Mouse (Mus musculus): ENCODE measurements around the gene Dlg1.
A peak's percentile ranks its signal among the peaks of the same experiment; 100 is the strongest.

Gene Dlg1

DNA sequence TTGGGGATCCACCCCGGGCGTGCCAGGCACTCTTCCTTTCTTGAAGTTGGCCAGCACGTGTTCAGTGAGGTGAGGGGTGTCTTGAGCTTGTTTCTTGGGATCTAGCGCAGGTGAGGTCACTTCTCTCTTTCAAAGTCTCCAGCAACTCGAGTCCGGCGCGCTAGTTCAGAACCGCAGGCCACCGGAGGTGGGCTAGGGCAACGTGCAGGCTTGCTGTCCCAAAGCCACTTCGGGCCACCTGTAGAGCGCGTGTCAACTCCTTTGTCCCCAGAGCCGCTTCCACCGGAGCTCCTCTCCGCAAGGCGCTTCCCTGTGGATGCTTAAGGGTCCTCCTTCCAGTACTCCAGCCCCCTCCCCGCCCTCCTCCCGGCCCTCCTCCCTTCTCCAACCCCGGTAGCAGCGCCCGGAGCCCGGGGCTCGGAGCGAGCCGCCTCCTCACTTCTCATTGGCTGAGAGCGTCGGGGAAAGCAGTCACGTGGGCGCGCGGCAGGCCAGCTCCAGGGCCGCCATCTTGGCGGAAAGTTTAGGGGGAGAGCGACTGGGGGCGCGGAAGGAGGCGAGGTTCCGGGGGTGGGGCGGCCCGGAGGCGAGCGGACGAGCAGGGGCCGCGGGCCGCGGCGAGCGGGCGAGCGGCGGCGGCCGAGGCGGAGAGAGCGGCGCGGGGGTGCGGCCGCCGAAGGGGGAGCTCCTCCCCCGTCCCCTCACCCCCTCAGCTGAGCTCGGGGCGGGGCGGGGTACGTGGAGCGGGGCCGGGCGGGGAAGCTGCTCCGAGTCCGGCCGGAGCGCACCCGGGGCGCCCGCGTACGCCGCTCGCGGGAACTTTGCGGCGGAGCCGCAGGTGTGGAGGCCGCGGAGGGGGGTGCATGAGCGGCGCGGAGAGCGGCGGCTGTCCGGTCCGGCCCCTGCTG lies at the start of gene Dlg1:
Gene Dlg1, plus strand, starts transcription at position 65 of the 908 bp plus-strand sequence.
- peak; percentile 86 for DNase-seq

DNA sequence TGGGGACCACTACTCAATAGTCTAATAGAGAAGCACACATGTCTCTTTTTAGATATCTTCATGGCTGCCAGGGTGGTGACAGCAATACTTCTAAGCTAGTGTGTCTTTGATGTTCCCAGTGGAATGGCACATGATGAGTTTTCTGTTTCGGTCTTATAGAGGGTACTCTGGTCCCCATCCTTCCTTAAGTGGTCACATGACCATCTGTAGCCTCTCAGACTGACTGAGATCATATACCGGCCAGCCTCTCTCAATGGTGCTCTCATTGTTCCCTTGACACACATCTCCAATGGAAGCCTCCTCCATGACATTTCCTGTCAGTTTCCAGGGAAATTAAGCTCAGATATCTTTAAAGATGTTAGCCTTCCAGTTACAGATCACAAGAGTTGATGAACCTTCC lies 46.9 kb upstream of the Dlg1 start:
- no peak for DNase-seq

DNA sequence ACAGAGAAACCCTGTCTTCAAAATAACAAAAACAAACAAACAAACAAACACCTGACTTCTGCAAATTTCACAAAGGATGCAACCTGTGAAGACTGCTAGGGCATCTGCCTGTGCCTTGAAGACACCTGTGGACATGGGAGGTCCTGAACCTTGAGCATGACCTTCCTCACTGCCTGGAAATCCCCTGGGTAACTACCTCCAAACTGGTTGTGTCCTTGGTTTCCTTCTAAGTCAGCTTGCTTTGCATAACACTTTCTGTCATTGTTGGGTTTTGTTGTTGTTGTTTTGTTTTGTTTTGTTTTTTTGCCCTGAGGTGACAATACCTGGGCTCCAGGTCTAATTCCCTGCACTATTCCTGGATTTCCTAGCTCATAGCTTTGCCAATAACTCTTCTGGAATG lies 46.1 kb upstream of the Dlg1 start:
- DNase-seq = no peak

DNA sequence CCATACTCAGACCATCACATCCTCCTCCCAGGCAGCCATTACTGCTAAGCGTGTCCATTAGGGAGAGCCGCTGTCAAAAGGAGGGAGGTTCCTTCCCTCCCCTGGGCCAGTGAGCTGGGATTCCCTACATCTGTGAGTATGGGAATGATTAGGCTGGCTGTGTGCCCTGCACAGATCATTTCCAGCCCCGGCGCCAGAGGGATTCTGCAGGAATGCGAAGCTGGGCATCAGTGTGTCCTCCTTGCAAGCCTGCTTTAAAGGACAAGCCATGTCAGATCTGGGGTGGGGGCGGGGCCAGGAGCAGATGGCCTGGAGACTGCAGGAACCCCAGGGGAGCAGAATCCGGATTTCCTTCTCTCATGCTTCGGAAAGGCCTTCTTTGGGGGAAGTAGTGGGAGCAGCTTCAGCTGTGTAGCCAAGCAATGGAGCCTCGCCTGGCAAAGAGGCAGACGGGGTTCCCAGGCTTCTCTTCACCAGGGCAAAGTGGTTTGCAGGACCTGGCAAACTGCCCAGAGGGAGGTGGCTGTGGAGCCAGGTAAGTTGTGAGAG lies 45.3 kb upstream of the Dlg1 start:
- DNase-seq = peak; percentile 39

DNA sequence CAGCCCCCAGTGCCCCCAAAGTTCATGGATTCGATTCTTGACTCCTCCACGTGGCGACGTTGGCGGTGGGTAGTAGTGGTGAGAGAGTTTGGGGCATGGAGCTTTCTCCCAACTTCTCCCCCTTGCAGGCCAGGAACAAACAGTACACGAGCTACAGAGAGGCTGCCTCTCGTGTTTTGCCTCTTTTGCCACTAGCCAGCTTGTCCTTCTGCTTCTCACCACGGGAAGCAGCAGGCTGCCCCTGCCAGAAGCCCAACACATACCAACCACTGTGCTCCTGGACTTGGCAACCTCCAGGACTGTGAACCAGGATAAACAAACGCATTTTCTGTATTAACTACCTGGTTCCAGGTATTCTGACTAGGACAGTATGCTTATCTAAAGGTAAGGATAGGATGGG lies 44.6 kb upstream of the Dlg1 start:
- DNase-seq = no peak

DNA sequence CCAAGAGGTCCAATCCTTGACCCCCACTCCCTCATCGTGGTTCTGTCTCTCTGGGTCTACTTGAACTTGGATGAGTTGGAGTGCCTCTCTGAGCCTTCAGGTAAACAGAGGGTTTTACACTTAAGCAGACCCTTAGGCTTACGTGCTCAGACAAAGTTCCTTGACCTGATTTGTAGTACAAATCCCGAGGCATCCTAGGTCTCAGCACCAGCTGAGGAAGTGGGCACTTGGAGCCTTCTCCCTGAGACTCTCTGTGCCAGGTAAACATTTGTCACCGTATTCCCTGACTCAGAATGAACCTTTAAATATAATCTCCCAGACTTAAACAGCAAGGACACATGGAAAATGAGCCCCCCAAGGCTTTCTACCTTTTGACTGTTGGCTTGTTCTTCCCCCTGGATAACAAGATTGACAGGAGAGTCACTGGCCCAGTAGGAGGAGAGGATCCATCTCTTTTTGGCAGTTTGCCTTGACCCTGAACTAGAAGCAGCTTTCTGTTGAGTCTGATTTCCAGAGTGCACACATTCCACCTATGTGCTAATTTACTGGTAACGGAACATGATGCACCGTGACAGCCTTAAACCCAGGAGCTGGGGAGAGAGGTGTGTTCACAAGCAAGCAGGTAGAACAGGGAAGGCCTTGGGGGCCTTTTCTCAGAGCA lies 43.4 kb upstream of the Dlg1 start:
- DNase-seq = no peak

DNA sequence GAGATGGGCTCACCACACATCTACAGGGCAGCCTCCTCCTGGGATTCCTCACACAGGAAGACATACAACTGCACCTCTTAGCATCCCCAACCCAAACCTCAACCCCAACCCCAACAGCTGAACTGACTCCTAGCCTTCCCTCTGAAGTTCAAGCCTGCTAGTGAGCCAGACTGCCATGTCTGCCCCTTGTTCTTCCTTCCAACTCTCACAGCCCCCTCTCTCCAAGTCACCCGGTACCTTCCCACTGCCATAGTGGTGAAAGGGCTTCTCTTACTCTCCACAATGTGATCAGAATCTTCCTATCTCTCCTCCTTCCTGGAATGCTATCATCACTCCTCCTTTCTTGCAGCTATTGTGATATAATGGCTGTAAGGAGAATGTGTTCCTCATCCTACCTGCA lies 40.9 kb upstream of the Dlg1 start:
- DNase-seq = no peak

DNA sequence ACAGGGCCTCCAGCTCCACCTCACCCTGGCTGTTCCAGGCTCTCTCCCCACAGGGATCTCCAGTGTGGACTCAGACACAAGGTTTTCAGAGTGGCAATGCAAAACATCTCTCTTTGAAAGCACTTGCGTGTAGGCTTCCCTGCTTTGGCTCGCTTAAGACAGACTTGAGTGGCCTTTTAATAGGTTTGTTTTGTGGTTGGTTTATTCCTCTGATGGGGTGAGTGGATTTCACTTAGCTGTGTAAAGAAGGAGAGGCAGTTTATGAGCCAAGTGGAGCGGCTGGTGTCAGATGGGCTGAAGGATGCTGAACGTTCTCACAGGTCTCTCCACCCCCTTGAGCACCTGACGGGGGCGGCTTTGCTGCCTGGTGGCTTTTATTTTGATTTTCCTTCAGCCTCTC lies 40.1 kb upstream of the Dlg1 start:
- no peak for DNase-seq

DNA sequence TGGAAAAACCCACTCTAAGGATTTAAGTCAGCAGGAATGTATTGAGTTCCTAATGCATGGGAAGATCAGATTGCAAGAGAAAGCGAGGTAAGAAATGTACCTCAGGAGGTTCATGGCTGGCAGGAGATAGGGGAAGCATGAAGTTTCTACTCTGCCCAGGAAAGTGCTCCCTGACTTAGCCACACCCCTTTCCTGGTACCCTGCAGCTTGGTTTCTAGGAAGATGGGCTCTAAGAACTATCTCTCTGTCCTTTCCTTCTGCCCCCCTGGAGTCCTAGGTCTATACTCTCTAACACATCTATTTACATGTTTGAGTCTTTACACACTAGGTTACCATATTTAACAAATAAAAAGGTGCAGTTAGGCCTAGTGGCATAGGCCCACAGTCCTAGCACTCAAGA lies 38.5 kb upstream of the Dlg1 start:
- DNase-seq = no peak

DNA sequence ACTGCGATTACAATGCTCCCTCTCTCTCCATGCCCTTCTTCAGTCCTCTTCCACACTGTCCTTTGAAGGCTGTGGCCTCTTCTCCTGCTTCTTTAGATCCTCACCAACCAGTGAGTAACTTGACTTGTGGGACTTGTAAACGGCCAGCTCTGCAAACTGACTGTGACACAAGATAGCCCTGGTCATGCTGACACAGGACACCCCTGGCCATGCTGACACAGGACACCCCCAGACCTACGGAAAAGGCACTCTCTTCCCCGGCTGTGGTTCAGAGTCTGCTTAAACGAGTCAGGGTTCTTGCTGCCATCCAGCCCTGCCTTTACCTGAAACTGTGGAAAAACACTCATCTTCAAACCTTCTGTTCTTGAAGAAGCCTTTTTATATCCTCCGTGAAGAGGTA lies 36.9 kb upstream of the Dlg1 start:
- DNase-seq = no peak

DNA sequence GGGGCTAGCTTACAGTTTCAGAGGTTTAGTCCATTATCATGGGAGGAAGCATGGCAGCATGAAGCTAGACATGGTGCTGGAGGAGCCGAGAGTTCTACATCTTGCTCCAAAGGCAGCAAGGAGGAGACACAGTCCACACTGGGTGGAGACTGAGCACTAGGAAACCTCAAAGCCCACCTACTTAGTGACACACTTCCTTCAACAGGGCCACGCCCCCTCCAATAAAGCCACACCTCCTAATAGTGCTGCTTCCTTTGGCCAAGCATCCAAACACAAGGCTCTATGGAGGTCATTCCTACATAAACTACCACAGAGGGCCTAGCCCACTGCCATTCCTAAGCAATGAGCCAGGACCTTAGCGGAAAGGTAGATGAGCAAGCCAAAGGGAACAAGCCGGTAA lies 32.9 kb upstream of the Dlg1 start:
- DNase-seq = no peak

DNA sequence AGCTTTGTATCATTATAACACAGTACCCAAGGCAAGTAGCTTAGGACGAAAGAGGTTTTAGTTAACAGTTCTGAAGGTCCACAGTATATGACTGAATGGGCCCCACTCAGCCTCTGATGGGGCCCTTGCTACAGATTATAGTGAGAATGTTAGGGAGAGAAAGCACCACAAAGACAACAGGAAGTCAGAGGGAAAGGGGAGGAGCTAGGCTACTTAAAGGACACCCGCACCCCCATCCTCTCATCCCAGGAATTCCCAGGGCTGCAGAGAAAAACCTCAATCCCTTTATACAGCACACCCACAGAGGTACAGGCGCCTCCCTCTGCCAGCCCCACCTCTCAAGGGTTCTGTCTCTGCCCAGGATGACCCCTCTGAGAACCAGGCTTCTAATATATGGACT lies 32.2 kb upstream of the Dlg1 start:
- no peak for DNase-seq

DNA sequence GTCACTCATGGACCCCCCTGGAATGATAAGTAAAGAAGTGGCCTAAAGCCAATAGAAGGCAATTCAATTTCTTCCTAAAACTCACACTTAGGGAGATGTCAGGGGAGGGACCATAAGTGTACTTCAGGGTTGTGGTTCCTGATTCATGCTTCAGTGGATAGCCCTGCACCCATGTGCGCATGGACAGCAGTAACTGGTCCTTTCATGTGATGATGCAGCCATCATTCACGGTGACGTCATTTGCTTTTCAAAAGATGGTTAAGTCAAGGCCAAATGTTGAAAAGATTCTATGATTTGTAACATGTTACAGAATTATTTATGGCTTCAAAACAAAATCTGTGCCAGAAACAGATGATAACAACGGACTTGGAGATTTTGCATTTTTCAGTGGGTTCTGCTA lies 28.9 kb upstream of the Dlg1 start:
- no peak for DNase-seq

DNA sequence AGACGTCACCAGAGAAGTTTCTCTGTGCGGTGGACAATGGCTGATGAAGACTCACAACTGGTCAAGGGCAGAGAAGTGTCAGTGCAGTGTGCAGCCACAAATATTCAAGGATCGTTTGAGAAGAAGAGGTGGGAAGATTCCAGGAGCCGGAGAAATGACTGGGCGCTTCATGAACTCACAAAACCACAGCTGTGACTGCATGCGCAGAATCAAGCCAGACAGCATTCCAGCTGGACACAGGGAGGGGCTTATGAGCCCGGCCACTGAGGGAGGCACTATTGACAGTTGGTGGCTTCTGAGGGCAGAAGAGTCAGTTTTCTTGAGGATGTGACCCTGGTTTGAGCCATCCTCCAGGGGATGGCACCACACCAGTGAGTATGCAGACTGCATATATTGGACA lies 24.9 kb upstream of the Dlg1 start:
- peak; percentile 11 for DNase-seq

DNA sequence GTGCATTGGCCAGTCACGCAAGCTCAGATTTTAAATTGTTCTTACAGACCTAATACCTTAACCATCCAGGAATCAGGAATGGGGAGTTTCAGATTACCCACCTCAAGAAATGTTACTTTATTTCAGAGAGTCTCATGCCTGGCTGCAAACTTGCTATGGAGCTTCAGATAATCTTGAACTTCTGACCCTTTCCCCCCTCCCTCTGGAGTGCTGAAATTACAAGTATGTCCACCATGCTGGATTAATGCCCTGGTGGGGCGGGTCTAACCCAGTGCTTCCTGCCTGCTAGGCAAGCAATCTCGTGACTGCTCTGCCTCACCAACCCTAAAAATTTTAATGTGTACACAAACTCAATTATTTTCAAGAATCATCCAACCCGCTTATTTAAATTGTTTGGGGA lies 23.3 kb upstream of the Dlg1 start:
- DNase-seq = peak; percentile 15

DNA sequence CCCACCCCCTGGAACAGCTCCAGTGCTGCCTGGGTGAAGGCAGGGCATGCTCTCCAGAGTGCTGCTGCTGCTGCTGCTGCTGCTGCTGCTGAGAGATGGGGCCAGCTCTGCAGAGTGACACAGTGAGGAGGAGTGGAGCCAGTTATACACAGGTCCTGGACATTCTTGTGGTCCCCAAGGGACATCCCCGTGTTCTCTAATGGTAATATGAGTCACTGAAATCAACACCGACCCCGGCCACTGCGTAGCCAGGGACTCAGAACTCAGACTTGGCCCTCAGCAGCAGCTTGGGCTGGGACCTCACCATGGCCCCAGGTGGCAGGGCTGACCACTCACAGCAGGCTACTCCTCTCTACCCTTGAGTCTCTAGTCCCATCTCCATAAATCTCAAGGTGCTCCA lies 21.5 kb upstream of the Dlg1 start:
- DNase-seq = no peak

DNA sequence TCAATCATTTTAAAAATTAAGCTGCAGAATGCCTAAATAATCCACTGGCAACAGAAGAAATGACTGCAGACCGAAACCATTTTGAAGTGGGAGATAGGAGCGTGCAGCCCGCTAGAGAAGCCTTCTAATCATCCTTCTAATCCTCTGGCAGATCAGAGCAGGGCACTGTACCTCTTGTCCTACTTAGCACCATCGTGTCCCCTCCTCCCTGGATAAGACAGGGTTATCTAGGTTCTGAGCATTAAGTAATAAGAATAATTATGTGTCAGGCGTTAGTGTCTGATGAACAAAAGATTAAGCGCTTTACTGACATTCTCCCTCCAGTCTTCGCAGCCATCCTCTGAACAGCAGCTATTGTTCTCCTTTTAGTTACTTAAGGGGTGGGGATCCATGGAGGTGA lies 16.0 kb upstream of the Dlg1 start:
- no peak for DNase-seq

DNA sequence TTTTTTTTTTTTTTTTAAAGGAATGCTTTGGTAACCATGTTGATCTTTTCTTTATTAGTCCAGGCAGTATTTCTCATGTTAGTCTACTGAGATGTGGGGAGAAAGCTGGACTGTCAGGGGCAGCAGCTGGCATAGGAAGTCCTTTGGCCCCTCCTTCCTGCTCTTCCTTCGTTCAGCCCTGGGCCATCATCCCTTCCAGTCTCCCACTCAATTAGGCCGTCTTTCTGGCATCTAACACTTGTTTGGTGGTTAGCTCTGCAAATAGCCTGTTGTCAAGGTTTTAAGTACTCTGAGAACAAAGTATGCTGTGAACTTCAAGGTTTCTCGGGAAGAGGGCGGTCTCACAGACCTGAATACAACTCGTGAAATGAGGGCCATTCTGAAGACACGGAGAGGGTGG lies 12.5 kb upstream of the Dlg1 start:
- DNase-seq = no peak

DNA sequence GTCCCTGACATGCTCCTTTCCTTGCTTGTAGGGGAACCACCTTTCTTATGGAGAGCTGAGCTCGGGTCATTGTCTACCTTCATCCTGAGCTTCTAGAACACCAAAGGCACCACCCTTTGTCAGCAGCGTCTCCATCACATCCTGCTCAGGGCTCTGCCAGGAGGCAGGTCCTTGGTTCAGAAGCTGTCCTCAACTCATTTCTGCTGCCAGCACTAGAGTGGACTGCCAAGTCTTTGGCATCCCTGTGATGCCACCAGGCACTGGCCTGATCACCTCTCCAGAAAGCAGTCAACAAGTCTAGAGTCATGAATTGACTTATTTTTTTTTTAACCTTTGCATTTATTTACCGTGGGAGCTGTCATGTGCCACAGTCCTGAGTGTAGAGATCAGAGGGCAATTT lies 11.7 kb upstream of the Dlg1 start:
- no peak for DNase-seq

DNA sequence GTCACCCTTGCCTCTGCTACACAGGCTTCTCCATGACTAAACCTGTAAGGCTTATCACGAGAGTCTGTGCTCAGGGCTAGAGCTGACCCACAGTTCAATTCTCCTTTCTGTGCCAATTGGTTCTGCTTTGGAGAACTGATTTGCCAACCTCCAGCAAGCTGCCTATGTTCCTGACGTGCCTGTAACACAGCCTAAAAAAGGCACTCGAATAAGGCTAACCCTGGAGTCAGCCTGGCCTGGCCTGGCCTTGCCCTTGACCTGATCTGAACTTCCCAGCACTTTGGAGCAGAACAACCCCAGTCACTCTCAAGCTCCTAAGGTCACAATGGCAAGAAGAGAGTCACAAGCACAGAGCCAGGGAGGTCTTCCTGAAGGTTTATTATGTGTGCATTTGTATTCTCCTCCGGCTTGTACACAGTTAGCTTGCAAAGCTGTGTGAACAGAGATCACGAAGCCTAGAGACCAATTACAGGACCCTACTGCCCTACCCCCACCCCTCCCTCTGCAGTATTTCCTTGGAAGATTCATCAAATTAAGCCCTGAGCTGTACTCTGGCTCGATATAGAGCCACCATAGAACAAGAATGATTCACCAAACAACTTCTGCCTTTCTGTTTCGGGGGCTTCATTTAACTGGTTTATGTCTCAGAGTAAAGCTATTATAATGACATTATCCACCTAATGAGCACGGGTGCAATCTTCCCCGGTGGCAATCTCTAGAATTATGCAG lies 11.0 kb upstream of the Dlg1 start:
- DNase-seq = no peak

DNA sequence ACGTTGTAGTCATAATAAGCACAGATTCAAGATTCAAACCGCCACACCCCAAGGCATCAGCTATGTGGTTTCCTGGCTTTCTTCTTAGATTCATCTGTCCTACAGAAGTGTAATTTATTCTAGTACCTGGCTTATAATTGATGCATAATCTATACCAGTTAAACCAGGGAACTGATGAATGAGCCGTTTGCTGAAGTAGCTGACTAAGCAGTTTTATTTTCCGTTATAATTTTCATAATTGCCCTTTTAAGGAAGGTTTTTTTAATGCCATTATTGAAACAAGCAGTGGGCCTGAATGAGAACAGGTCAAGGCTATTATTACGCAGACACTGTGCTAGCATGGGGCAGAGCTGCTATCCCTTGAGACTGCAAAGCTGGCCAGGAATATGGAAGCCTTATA lies 9.6 kb upstream of the Dlg1 start:
- no peak for DNase-seq

DNA sequence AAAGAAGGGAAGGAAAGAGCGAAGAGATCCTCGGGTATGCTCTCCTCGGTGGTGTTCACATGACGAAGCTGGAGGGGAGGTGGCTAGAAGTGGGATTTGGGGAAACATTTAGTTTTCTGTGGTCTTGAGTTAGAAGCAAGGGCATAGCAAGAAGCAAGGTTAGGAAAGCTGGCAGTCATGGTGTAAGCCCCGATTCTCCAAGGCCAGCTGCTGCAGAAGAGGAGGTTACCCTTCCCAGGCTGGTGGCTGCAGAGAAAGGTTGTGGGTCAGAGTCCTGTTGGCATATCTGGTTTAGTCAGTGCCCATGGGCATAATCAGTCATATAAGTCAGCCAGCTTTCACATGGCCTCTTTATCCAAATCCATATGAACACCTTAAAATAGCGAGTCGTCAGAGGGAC lies 9.2 kb upstream of the Dlg1 start:
- no peak for DNase-seq

DNA sequence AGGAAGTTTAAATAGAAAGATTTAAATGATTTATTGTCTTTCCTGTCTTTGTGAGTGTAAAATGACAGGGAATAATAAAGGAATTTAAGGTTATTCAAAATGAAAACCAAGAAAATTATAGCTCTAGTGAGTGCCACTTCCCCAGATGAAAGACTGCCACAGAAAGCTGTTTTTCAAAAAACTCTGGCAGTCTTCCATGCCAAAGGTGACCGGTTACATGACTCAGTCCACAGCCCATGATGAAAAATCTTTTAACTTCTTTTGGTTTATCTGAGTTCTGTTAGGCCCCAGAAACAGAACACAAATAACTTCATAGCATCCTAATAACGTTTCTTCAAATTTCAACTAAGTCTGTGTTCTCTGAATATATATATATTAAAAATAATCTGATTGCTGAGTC lies 7.7 kb upstream of the Dlg1 start:
- no peak for DNase-seq

DNA sequence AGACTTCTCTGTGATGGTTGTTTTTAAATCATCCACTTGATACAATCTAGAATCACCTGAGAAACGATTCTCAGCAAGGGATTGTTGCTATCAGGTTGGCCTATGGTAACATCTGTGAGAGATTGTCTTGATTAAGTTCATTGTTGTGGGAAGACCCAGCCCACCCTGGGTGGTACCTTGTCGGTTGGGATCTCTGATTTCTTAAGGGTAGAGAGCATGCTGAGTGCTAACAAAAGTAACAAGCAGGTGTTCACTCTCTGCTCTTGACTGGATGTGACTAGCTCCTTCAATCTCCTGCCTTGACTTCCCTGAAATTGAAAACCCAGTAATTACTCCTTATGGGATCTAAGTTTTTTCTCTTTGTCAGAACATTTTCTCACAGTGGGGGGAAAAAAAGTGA lies 5.7 kb upstream of the Dlg1 start:
- DNase-seq = no peak
